Mouse (Mus musculus): Measurements from ENCODE around the gene Marveld2. TPM values are rescaled to one million over a fixed set of nuclear protein-coding genes. Genes with fewer than 3 reads are reported as not detected.

Gene Marveld2
- polyA plus RNA-seq, 1 experiment from 2014 or later, result 3.2 TPM

- H3K4me3 ChIP-seq (ENCODE audit: low read length), result no peak overlapping the region
These were observed 17.4 kb upstream of the Marveld2 start for GRCm38 (mm10) chr13:100634106-100634691.

DNA sequence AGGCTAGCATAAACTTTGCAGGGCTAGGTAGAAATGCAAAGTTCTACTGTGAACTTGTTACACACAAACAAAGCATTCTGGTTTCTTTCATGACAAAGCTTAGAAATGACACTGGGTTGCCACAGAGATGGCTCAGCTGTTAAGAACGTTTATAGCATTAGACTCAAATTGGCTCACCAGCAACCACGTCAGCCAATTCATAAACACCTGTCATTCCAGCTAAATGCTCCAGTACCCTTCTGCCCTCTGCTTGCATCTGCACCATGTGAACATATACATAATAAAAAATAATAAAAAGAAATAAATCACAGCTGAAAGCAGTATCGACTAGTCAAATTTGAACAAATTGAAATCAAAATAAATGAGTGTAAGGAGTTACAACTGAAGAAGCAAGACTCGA lies 5.5 kb upstream of the Marveld2 start:
- no peak overlapping the region for H3K9ac ChIP-seq (ENCODE audit: low read depth, low read length)
- peaks cover 6% of the 10 kb centered on the region for H3K27me3 ChIP-seq (replicated peaks; ENCODE audit: control insufficient read depth, insufficient read depth, low read length)
- H3K4me3 ChIP-seq (ENCODE audit: low read length), result no peak overlapping the region
- ATAC-seq, result no peak
- no peak overlapping the region for H3K4me2 ChIP-seq (ENCODE audit: low read length)
- H3K4me1 ChIP-seq (ENCODE audit: control insufficient read depth, insufficient read depth, low read depth, low read length), result no peaks in the 10 kb centered on the region
- no peak overlapping the region for H3K27ac ChIP-seq (ENCODE audit: low read depth, low read length)
- no peaks in the 10 kb centered on the region for H3K9me3 ChIP-seq (ENCODE audit: control insufficient read depth, low read length)
- 86% methylated on average over 4 of the region's 4 CpGs for WGBS
- peaks cover 34% of the 10 kb centered on the region for H3K36me3 ChIP-seq (ENCODE audit: control insufficient read depth, insufficient read depth, low read length)

More at GRCm38 (mm10) chr13:100634106-100634691, 17.4 kb upstream of the Marveld2 start:
- Histone ChIP-seq H3K4me2 (ENCODE audit: low read length) (no peak overlapping the region), H3K4me1 (ENCODE audit: control insufficient read depth, insufficient read depth, low read depth, low read length) (no peaks in the 10 kb centered on the region), H3K27ac (ENCODE audit: low read depth, low read length) (no peak overlapping the region), H3K36me3 (ENCODE audit: control insufficient read depth, insufficient read depth, low read length) (peaks cover 38% of the 10 kb centered on the region), H3K9me3 (ENCODE audit: control insufficient read depth, low read length) (no peaks in the 10 kb centered on the region), H3K9ac (ENCODE audit: low read depth, low read length) (no peak overlapping the region), H3K27me3 (replicated peaks; ENCODE audit: control insufficient read depth, insufficient read depth, low read length) (no peaks in the 10 kb centered on the region)
- whole genome bisulfite sequencing, result 92% methylated on average over 3 of the region's 3 CpGs
- no peak for ATAC-seq

GRCm38 (mm10) chr13:100617583-100617982 lies 812 bp upstream of the Marveld2 start:
- peaks cover 23% of the 10 kb centered on the region for H3K36me3 ChIP-seq (ENCODE audit: control insufficient read depth, insufficient read depth, low read length)
- H3K4me2 ChIP-seq (ENCODE audit: low read length), result no peak overlapping the region
- no peak overlapping the region for H3K4me3 ChIP-seq (ENCODE audit: low read length)
- no peaks in the 10 kb centered on the region; the same call in none of the 2 replicates for H3K4me1 ChIP-seq (ENCODE audit: control insufficient read depth, insufficient read depth, low read depth, low read length)
- H3K9ac ChIP-seq (ENCODE audit: low read depth, low read length), result no peak overlapping the region
- no peak overlapping the region for H3K27ac ChIP-seq (ENCODE audit: low read depth, low read length)
- H3K9me3 ChIP-seq (ENCODE audit: control insufficient read depth, low read length), result no peaks in the 10 kb centered on the region
- no peak for ATAC-seq
- WGBS, result 80% methylated on average over 13 of the region's 13 CpGs
- H3K27me3 ChIP-seq (replicated peaks; ENCODE audit: control insufficient read depth, insufficient read depth, low read length), result peaks cover 9% of the 10 kb centered on the region

DNA sequence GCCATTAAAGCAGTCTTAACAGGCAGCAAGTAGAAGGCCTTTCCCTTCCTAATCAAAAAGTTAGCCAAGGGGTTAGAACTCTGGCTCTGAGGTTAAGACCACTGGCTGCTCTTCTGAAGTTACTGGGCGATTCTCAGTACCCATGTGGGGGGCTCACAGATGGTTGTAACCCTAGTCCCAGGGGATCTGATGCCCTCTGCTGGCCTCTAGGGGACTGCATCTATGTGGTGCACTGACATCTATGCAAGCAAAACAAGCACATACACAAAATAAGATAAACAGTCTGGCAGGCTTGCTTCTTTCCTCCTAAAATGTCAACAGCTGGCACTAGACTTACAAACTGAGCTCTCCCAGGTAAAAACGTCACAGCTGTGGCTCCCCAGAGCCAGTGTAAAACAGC lies 3.9 kb downstream of the Marveld2 start:
- Histone ChIP-seq H3K36me3 (ENCODE audit: control insufficient read depth, insufficient read depth, low read length) (peaks cover 10% of the 10 kb centered on the region), H3K4me2 (ENCODE audit: low read length) (no peak overlapping the region), H3K9me3 (ENCODE audit: control insufficient read depth, low read length) (peaks cover under 1% of the 10 kb centered on the region; the same call in 1 of the 2 replicates), H3K27ac (ENCODE audit: low read depth, low read length) (no peak overlapping the region), H3K27me3 (replicated peaks; ENCODE audit: control insufficient read depth, insufficient read depth, low read length) (peaks cover 9% of the 10 kb centered on the region), H3K9ac (ENCODE audit: low read depth, low read length) (no peak overlapping the region), H3K4me3 (ENCODE audit: low read length) (no peak overlapping the region), H3K4me1 (ENCODE audit: control insufficient read depth, insufficient read depth, low read depth, low read length) (no peaks in the 10 kb centered on the region; the same call in none of the 2 replicates)
- ATAC-seq, result no peak
- 67% methylated on average over 2 of the region's 2 CpGs for WGBS

GRCm38 (mm10) chr13:100612251-100612650 lies 4.5 kb downstream of the Marveld2 start:
- Histone ChIP-seq H3K27me3 (replicated peaks; ENCODE audit: control insufficient read depth, insufficient read depth, low read length) (peaks cover 3% of the 10 kb centered on the region; the same call in 1 of the 2 replicates), H3K4me1 (ENCODE audit: control insufficient read depth, insufficient read depth, low read depth, low read length) (no peaks in the 10 kb centered on the region; the same call in none of the 2 replicates), H3K4me3 (ENCODE audit: low read length) (no peak overlapping the region), H3K36me3 (ENCODE audit: control insufficient read depth, insufficient read depth, low read length) (peaks cover 4% of the 10 kb centered on the region), H3K27ac (ENCODE audit: low read depth, low read length) (no peak overlapping the region), H3K9ac (ENCODE audit: low read depth, low read length) (no peak overlapping the region), H3K4me2 (ENCODE audit: low read length) (no peak overlapping the region), H3K9me3 (ENCODE audit: control insufficient read depth, low read length) (peaks cover 3% of the 10 kb centered on the region; the same call in 1 of the 2 replicates)
- 87% methylated on average over 10 of the region's 10 CpGs for WGBS
- ATAC-seq, result no peak

- 95% methylated on average over 13 of the region's 13 CpGs for WGBS
- Histone ChIP-seq H3K27ac (ENCODE audit: low read depth, low read length) (no peak overlapping the region), H3K27me3 (replicated peaks; ENCODE audit: control insufficient read depth, insufficient read depth, low read length) (no peaks in the 10 kb centered on the region), H3K36me3 (ENCODE audit: control insufficient read depth, insufficient read depth, low read length) (peaks cover 3% of the 10 kb centered on the region), H3K9me3 (ENCODE audit: control insufficient read depth, low read length) (peaks cover 3% of the 10 kb centered on the region; the same call in 1 of the 2 replicates), H3K4me2 (ENCODE audit: low read length) (no peak overlapping the region), H3K4me3 (ENCODE audit: low read length) (no peak overlapping the region), H3K9ac (ENCODE audit: low read depth, low read length) (no peak overlapping the region), H3K4me1 (ENCODE audit: control insufficient read depth, insufficient read depth, low read depth, low read length) (no peaks in the 10 kb centered on the region; the same call in 1 of the 2 replicates)
- no peak for ATAC-seq
These were observed 5.5 kb downstream of the Marveld2 start for GRCm38 (mm10) chr13:100611266-100611665.

DNA sequence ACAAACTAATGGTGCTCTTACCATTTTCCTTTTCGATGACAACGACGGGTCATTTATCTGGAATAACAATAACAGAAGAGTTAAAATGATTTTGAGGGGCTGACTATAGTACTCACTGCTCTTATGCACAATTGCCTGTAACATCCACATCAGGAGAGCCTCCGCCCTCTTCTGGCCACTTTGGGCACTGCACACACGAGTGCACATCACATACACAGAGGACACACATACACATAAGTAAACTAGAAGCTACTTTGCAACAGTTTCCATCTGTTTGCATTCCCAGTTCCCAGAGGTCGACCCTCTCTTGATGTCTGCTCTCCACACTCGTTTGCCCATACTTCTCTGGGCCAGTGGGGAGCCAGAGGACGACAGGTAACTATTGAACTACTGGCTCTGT lies 9.0 kb downstream of the Marveld2 start:
- H3K36me3 ChIP-seq (ENCODE audit: control insufficient read depth, insufficient read depth, low read length), result peaks cover 3% of the 10 kb centered on the region
- no peak for ATAC-seq
- H3K9ac ChIP-seq (ENCODE audit: low read depth, low read length), result no peak overlapping the region
- no peak overlapping the region for H3K4me2 ChIP-seq (ENCODE audit: low read length)
- H3K27me3 ChIP-seq (replicated peaks; ENCODE audit: control insufficient read depth, insufficient read depth, low read length), result no peaks in the 10 kb centered on the region
- H3K27ac ChIP-seq (ENCODE audit: low read depth, low read length), result no peak overlapping the region
- no peaks in the 10 kb centered on the region for H3K4me1 ChIP-seq (ENCODE audit: control insufficient read depth, insufficient read depth, low read depth, low read length)
- H3K4me3 ChIP-seq (ENCODE audit: low read length), result no peak overlapping the region
- peaks cover 3% of the 10 kb centered on the region; the same call in 1 of the 2 replicates for H3K9me3 ChIP-seq (ENCODE audit: control insufficient read depth, low read length)
- WGBS, result 87% methylated on average over 8 of the region's 8 CpGs

DNA sequence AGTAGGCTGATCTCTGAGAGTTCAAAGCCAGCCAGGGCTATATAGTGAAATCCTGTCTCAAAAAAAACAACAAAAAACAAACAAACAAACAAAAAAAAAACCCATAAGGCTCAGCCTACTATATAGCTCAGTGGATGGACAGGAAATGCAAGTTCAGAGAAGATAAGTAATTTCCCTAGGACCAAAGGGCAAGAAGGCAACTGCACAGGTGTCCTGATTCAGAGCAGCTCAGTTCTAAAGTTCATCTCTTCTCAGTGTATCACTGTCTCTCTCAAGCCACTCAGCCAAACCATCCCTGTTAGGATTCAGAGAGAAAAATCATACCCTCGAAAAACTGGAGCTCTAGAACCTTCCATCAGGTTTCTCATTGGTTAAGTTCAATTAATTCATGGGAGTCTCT lies 10.9 kb downstream of the Marveld2 start:
- no peak overlapping the region for H3K27ac ChIP-seq (ENCODE audit: low read depth, low read length)

DNA sequence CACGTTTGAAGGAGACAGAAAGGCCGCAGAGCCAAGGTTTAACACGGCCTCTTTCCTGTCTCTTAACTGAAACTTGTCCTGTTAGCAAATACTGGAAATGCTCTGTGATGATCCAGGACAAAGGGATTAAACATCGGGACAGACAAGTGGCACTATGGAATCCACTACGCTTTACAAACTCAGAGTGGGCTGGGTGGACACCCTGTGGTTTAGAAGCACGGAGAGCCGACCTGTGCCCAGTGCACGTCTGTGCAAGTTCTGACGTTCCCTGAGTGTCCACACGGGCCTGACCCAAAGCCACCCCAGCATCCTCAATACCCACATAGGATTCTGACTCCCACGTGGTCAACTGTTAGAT lies 13.1 kb downstream of the Marveld2 start:
- 92% methylated on average over 11 of the region's 11 CpGs for WGBS
- H3K4me2 ChIP-seq (ENCODE audit: low read length), result no peak overlapping the region
- ATAC-seq, result no peak
- no peak overlapping the region for H3K9ac ChIP-seq (ENCODE audit: low read depth, low read length)
- H3K36me3 ChIP-seq (ENCODE audit: control insufficient read depth, insufficient read depth, low read length), result no peaks in the 10 kb centered on the region
- no peaks in the 10 kb centered on the region for H3K4me1 ChIP-seq (ENCODE audit: control insufficient read depth, insufficient read depth, low read depth, low read length)
- H3K27me3 ChIP-seq (replicated peaks; ENCODE audit: control insufficient read depth, insufficient read depth, low read length), result no peaks in the 10 kb centered on the region
- H3K27ac ChIP-seq (ENCODE audit: low read depth, low read length), result no peak overlapping the region
- H3K9me3 ChIP-seq (ENCODE audit: control insufficient read depth, low read length), result peaks cover 3% of the 10 kb centered on the region; the same call in 1 of the 2 replicates
- H3K4me3 ChIP-seq (ENCODE audit: low read length), result no peak overlapping the region

More for the DNA sequence above, 10.9 kb downstream of the Marveld2 start:
- no peaks in the 10 kb centered on the region for H3K27me3 ChIP-seq (replicated peaks; ENCODE audit: control insufficient read depth, insufficient read depth, low read length)
- no peak overlapping the region for H3K9ac ChIP-seq (ENCODE audit: low read depth, low read length)
- H3K4me3 ChIP-seq (ENCODE audit: low read length), result no peak overlapping the region
- 85% methylated on average over 1 of the region's 1 CpGs for WGBS
- no peaks in the 10 kb centered on the region for H3K4me1 ChIP-seq (ENCODE audit: control insufficient read depth, insufficient read depth, low read depth, low read length)
- H3K36me3 ChIP-seq (ENCODE audit: control insufficient read depth, insufficient read depth, low read length), result no peaks in the 10 kb centered on the region
- H3K4me2 ChIP-seq (ENCODE audit: low read length), result no peak overlapping the region
- no peak for ATAC-seq
- H3K9me3 ChIP-seq (ENCODE audit: control insufficient read depth, low read length), result peaks cover 3% of the 10 kb centered on the region; the same call in 1 of the 2 replicates
